Mouse (Mus musculus) liver, postnatal 0 days (tissue): ENCODE measurements around the gene Zswim9.

ENCODE experiments used
- CTCF ChIP-seq: sonication (generic); IDR thresholded peaks from 2 replicates; pipeline ENCODE4 v1.5.1; 2016; ENCODE audit warnings: antibody characterized with exemption, low read depth
- EP300 ChIP-seq: IDR thresholded peaks from 2 replicates; pipeline ENCODE4 v1.6.1; 2016; ENCODE audit warnings: antibody characterized with exemption, low read depth, mild to moderate bottlenecking

DNA sequence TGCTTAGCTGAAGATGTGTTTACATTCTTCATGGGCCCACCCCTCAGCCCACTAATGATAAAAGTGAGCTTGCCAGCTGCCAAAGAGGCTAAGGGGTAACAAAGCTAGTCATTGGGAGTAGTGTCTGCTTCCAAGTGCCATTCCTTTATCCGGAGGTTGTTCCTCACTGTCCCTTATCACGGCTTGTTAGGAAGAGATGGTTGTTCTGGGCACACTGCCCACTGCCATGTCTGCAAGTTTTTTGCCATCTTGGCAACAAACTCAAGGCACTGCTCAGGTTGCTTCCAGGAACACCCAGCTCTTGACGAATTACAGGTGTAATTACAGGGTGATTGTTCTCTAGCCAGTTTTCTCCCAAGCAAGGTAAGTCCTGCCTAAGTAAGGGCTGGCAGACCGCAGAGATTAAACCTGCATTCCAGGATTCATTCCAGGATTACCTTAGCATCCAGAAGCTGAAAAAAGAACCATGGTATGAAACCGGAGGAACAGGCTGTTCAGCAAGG, 35.6 kb upstream of the Zswim9 start:
- TF ChIP-seq CTCF = no peak
- no peak for TF ChIP-seq EP300
